Mouse (Mus musculus): ENCODE data around the gene 9030612E09Rik.

The 9030612E09Rik gene

DNA sequence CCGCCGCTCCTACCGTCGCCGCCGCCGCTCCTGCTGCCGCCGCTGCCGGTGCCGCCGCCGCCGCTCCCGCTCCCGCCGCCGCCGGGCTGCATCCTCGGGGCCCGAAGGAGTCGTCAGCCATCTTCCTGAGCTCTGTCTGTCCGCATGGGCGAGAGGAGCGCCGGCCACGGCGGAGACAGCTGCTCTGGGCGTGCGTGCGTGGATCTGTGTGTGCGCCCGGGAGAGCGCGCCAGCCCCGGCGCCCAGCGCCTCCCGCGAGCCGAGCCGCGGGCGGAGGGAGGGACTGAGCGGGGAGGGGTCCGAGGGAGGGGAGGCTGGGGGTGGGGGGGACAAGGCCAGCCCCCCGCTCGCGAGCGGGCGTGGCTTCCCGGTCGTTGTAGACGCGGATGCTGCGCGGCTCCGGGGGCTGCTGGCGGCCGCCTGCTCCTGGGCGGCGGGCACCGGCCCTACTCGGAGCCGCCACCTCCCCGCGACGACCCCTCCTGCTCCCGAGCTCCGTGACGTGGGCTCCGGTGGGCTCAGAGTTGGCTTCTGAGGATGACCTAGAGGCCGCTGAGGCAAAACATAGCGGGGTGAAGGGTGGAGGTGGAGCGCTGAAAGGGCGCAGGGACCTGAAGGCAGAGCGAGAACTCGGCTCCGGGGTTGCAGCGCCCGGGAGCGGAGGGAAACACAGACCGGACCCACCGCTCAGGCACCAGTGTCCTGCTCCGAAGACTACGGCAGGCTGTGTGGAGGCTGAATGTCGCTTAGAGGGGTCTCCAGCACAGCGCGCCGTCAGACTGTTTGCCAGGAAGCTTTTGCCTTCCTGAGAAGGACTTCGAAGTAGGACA is at the start of gene 9030612E09Rik, which contains the start of gene Sobp:
TSS of gene 9030612E09Rik (plus strand) at position 379 of the 830 bp plus-strand sequence.
TSS of gene Sobp (minus strand) at position 205 of the 830 bp plus-strand sequence.
- DNase-seq, result peak; percentile 38

GRCm38 (mm10) chr10:43128750-43129149 is 45.8 kb upstream of the 9030612E09Rik start:
- no peak for DNase-seq

GRCm38 (mm10) chr10:43134027-43134426 is 40.5 kb upstream of the 9030612E09Rik start:
- DNase-seq, result no peak

- no peak for DNase-seq
Measured at GRCm38 (mm10) chr10:43143173-43143572, 31.3 kb upstream of the 9030612E09Rik start.

- no peak for DNase-seq
Measured at GRCm38 (mm10) chr10:43148456-43148855, 26.0 kb upstream of the 9030612E09Rik start.

- no peak for DNase-seq
Measured at GRCm38 (mm10) chr10:43152643-43153042, 21.9 kb upstream of the 9030612E09Rik start.

- peak; percentile 16 for DNase-seq
Measured at GRCm38 (mm10) chr10:43155046-43155560, 19.4 kb upstream of the 9030612E09Rik start.

GRCm38 (mm10) chr10:43158917-43159316 is 15.6 kb upstream of the 9030612E09Rik start:
- no peak for DNase-seq

- no peak for DNase-seq
Measured at GRCm38 (mm10) chr10:43159333-43159732, 15.2 kb upstream of the 9030612E09Rik start.

GRCm38 (mm10) chr10:43162318-43162717 is 12.2 kb upstream of the 9030612E09Rik start:
- no peak for DNase-seq

GRCm38 (mm10) chr10:43164406-43164805 is 10.1 kb upstream of the 9030612E09Rik start:
- DNase-seq, result no peak

GRCm38 (mm10) chr10:43166146-43166545 is 8.4 kb upstream of the 9030612E09Rik start:
- no peak for DNase-seq

DNA sequence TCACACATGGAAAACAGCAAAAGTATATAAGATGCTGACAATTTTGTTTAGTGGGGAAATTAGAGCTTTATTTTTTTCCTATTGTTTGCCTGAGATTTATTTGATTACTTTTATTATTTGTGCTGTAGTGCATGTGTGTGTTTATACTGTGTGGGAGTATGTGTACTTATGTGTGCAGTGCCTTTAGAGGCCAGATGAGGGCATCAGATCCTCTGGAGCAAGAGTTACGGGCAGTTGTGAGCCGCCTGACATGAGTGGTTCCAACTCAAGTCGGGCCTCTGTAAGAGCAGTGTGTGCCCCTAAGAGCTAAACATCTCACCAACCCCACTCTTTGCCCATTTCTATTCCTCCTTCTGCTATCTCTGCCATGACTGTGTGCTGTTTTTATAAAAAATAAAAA is 7.7 kb upstream of the 9030612E09Rik start:
- DNase-seq, result no peak

- no peak for DNase-seq
Measured at GRCm38 (mm10) chr10:43168847-43169246, 5.7 kb upstream of the 9030612E09Rik start.

DNA sequence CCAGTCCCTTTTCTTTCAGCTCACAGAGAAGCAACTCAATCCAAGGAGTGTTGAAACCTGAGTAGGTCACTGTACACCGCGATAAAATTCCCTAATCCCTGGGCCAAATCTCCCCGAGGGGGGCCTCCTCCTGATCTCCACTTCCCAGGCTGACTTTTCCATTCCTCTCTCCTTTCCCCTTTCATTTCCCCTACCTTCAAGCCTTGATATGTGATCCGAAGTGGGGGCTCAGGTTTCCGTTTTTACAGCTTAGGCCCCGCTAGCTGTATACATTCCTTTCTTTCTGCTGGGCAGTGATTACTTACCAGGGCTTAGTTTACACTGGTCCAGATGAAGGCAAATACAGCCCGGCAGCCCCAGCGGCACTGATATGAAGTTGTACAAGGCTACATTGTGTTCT is 3.4 kb upstream of the 9030612E09Rik start:
- no peak for DNase-seq

DNA sequence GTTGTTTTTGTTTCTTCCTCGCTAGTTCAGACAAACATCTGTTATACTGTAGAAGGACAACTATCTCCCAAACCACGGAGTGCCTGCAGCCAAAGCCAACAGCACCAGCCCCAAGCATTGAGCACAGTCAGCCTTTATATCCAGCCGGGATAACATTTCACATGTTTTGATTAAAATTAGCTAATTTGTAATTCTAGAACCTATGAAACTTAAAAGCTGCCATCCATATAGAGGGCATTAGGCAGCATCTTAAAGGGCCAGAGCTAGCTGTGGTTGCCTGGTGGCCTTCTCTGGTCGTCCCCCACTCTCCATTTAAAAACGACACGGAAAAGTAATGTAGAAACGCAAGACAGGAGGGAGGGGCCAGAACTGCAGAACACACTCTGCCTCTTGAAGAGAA is 2.4 kb upstream of the 9030612E09Rik start:
- DNase-seq, result no peak

- DNase-seq, result no peak
Measured at GRCm38 (mm10) chr10:43172554-43172953, 1.9 kb upstream of the 9030612E09Rik start.

DNA sequence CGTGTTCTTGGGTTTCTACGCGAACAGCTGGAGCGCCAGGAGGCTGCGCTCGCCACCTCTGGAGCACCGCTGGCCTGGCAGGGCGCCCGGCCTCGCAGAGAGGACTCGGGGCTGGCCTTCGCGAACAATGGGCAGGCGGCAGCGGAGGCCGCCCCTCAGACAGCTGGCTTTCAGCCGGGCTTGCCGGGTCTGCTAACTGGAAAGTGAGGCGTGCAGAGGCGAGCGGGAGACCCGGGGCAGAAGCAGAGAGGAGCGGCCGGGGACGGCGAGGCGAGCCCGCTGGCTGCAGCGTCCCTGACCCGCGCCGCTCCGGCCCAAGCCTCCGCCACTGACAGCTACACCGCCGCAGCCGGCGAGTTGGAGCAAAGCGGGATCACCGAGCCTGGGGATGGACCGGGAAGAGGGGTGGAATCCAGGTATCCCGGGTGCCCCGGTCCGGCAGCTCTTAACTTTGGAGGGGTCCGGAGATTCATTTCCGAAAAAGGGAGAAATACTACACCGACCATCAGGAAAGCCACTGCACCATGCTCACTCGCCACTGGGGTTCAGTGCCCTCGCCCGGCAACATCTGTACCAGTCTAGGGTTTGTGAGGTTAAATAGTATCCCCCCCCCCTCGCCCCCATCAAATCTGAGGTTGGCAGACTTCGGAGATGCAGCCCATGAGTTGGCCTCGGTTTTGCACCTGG is 1.2 kb upstream of the 9030612E09Rik start:
- peak; percentile 69 for DNase-seq

GRCm38 (mm10) chr10:43173828-43174325 is 627 bp upstream of the 9030612E09Rik start:
- peak; percentile 31 for DNase-seq

GRCm38 (mm10) chr10:43175156-43175601 is 675 bp downstream of the 9030612E09Rik start:
- DNase-seq, result no peak

- no peak for DNase-seq
Measured at GRCm38 (mm10) chr10:43180313-43180912, 5.9 kb downstream of the 9030612E09Rik start.

DNA sequence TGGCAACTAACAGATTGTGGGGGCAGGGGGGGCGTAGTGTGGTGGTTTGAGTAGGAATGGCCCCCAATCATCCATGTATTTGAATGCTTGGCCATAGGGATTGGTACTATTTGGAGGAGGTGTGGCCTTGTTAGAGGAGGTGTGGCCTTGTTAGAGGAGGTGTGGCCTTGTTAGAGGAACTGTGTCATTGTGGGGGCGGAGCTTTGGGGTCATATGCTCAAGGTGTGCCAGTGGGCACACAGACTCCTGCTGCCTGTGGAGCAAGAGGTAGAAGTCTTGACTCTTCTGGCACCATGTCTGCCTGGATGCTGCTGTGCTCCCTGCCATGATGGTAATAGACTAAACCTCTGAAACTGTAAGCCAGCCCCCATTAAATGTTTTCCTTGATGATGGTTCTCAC is 25.7 kb downstream of the 9030612E09Rik start:
- DNase-seq, result no peak

- DNase-seq, result no peak
Measured at GRCm38 (mm10) chr10:43203865-43204264, 29.4 kb downstream of the 9030612E09Rik start.

Data from kidney, adult 18-20 months (tissue).